Mouse (Mus musculus) heart, embryonic 14.5 days (tissue): ENCODE results near the gene Pde5a. TPM values are rescaled to one million over a fixed set of nuclear protein-coding genes. Genes with fewer than 3 reads are reported as not detected.

Experiments used
- ATAC-seq: fragments of 200-750 bp; cut with Nextera tagmentation; 2 replicates; pipeline ENCODE4 v1.8.0; 2017; ENCODE audit warnings: low read depth, moderate TSS enrichment; ENCODE audit not compliant: insufficient number of reproducible peaks, insufficient read depth, low FRiP score
- H3K27ac ChIP-seq, 2 experiments: fragments of 200-500 bp in 1 of 2; fragments of 300-500 bp in 1 of 2; sonication (generic) in 1 of 2; replicated peaks in 1 of 2; 2 replicates each; pipeline ENCODE4 v1.5.1; 2012 to 2014; ENCODE audit warnings: low read depth in 2 of 2, low read length in 2 of 2, control low read depth in 1 of 2, mild to moderate bottlenecking in 1 of 2, mixed read lengths in 1 of 2; ENCODE audit not compliant: control insufficient read depth in 1 of 2, insufficient read depth in 1 of 2
- H3K27me3 ChIP-seq: fragments of 300-500 bp; sonication (generic); 2 replicates; pipeline ENCODE4 v1.6.1; 2014; ENCODE audit warnings: mild to moderate bottlenecking, low read length, control low read depth; ENCODE audit not compliant: control insufficient read depth, insufficient read depth
- H3K36me3 ChIP-seq: fragments of 300-500 bp; sonication (generic); 2 replicates; pipeline ENCODE4 v1.6.1; 2014; ENCODE audit warnings: mild to moderate bottlenecking, control low read depth, low read length, mixed read lengths; ENCODE audit not compliant: control insufficient read depth, insufficient read depth
- H3K4me1 ChIP-seq, 2 experiments: fragments of 200-500 bp in 1 of 2; fragments of 300-500 bp in 1 of 2; sonication (generic) in 1 of 2; 2 replicates each; pipeline ENCODE4 v1.6.1; 2012 to 2014; ENCODE audit warnings: low read length in 2 of 2, control low read depth in 1 of 2, mixed read lengths in 1 of 2; ENCODE audit not compliant: control insufficient read depth in 2 of 2, insufficient read depth in 2 of 2
- H3K4me2 ChIP-seq: fragments of 300-500 bp; sonication (generic); 2 replicates; pipeline ENCODE4 v1.6.1; 2014; ENCODE audit warnings: mild to moderate bottlenecking, low read length
- H3K4me3 ChIP-seq, 2 experiments: fragments of 200-500 bp in 1 of 2; fragments of 300-500 bp in 1 of 2; sonication (generic) in 1 of 2; 2 replicates each; pipeline ENCODE4 v1.5.1; 2012 to 2014; ENCODE audit warnings: low read length in 2 of 2, mild to moderate bottlenecking in 2 of 2, control low read depth in 1 of 2, low read depth in 1 of 2, moderate library complexity in 1 of 2; ENCODE audit not compliant: control insufficient read depth in 1 of 2, insufficient read depth in 1 of 2
- H3K9ac ChIP-seq: fragments of 300-500 bp; sonication (generic); 2 replicates; pipeline ENCODE4 v1.6.1; 2014; ENCODE audit warnings: mild to moderate bottlenecking, low read length
- H3K9me3 ChIP-seq: fragments of 300-500 bp; sonication (generic); 2 replicates; pipeline ENCODE4 v1.6.1; 2016; ENCODE audit warnings: low read length, control low read depth; ENCODE audit not compliant: control insufficient read depth
- WGBS: fragments of 180-500 bp; shearing (Covaris S2); extraction: QIAGEN DNeasy Blood & Tissue Kit; methylation state at CpG from one replicate; pipeline ENCODE4 v1.1.7; 2014; 5-methylcytosine and 5-hydroxymethylcytosine counted together
- polyA plus RNA-seq: library from polyadenylated mRNA; unstranded; fragments of >200 nt; fragmentation: Nextera tagmentation; extraction: Ambion mirVana; gene quantifications from 2 replicates; pipeline ENCODE4 v1.2.1, GENCODE M21; 2014

The Pde5a gene
- polyA plus RNA-seq, 1 experiment from 2014 or later = 4.1 TPM

DNA sequence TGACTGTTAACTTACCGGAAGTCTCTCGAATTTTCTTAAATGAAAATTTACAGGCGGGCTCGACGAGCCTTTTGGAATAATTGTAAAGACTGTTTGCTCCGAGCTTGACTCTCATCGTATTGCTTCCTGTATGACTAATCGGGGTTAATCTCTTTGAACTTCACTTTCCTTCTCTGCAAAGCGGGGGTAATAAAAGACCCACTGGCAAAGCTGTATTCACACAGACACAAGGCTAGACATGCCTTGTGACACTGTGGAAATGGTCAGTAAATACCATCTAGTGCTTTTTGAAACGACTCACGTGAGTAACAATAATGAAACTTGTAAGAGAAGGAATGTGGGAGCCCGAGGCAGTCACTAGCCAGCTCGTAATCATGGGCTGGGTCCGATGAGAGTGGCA lies 35.0 kb downstream of the Pde5a start:
- Histone ChIP-seq H3K4me1 (peaks cover 0 to 3% of the 10 kb centered on the region in 2 experiments; a peak in 2 of 4 replicates), H3K9ac (no peak overlapping the region)
- WGBS = 70% methylated on average over 14 of the region's 14 CpGs

DNA sequence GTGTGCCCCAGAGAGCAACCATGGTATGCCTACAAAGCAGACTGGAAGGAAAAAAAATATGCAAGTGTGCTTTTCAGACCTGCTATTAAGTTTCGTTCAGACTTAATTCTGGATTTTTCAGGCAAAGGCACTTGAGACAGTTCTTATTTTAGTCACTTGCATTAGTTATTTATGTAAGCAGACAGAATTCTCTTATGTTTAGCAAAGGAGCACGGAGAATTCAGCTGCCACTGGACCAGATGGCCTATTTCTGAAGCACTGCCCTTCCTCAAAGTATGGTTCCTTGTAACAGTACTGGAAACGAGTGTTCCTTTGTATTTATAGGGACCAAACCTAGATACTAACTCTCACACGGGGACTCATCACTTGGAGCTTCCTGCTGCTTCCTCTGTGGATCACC lies 38.2 kb downstream of the Pde5a start:
- Histone ChIP-seq H3K4me3 (no peak overlapping the region), H3K27ac (no peak overlapping the region), H3K4me1 (no peaks in the 10 kb centered on the region), H3K36me3 (no peaks in the 10 kb centered on the region), H3K9me3 (no peaks in the 10 kb centered on the region), H3K27me3 (no peaks in the 10 kb centered on the region), H3K4me2 (no peak overlapping the region), H3K9ac (no peak overlapping the region)
- ATAC-seq = no peak
- 62% methylated on average over 4 of the region's 4 CpGs for WGBS

More for the DNA sequence above, 35.0 kb downstream of the Pde5a start:
- H3K27me3 ChIP-seq = no peaks in the 10 kb centered on the region
- no peaks in the 10 kb centered on the region for H3K9me3 ChIP-seq
- ATAC-seq = no peak
- H3K36me3 ChIP-seq = no peaks in the 10 kb centered on the region
- no peak overlapping the region for H3K4me2 ChIP-seq
- H3K4me3 ChIP-seq = no peak overlapping the region
- H3K27ac ChIP-seq = no peak overlapping the region

DNA sequence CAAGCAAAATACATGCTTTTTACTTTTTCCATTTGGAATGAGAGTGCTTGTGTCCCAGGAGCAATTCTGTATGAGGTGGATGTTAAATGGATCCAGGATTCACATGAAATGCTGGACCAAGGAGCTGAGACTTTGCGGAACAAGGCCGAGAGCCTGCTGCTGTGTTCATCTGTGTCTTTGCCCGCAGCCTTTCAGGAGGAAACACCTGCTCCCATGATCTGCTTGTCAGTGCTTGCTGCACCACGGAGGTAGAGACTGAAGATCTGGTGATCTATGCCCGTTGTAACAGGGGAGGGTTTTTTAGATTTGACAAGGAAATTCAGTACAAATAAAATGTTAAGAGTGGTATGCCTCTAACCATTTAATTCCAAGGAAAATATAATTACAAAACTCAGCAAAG lies 39.1 kb downstream of the Pde5a start:
- no peak for ATAC-seq
- H3K4me1 ChIP-seq = no peaks in the 10 kb centered on the region
- H3K9ac ChIP-seq = no peak overlapping the region
- WGBS = 71% methylated on average over 5 of the region's 5 CpGs
- H3K36me3 ChIP-seq = no peaks in the 10 kb centered on the region
- no peak overlapping the region for H3K4me2 ChIP-seq
- H3K27ac ChIP-seq = no peak overlapping the region
- H3K27me3 ChIP-seq = no peaks in the 10 kb centered on the region
- no peaks in the 10 kb centered on the region for H3K9me3 ChIP-seq
- no peak overlapping the region for H3K4me3 ChIP-seq

DNA sequence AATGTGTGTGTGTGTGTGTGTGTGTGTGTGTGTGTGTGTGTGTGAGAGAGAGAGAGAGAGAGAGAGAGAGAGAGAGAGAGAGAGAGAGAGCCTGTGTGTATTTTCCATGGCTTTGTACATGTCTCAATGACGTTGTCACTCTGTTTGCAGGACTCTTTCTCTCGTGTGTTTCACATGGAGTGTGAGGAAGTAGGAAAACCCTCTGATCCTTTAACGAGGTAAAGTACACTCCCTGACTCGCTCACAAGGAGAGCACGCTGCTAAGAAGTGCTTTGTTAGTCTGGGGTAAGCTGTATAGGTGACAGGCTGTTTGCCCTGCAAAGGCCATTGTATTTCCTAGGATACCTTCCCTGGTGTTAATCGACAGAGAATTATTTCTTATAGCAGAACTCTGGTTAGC lies 52.7 kb downstream of the Pde5a start:
- no peak overlapping the region for H3K27ac ChIP-seq
- ATAC-seq = no peak
- 70% methylated on average over 6 of the region's 6 CpGs for WGBS

DNA sequence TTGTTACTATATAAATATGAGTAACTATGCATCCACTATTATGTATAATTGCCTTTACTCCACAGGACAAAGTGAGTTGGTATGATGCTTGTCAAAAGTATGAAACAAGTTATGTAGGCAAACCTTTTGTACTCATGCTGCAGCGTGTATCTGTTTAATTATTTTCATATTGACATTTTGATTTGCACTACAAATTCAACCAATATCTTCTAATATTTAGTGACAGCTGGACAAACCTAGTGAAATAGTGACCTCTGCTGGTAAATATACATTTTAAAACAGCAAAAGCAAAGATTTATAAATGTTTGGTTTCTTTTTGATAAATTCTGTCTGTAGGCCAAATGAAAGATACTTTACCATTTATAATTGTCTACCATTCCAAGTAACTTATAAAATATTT lies 55.5 kb downstream of the Pde5a start:
- H3K9me3 ChIP-seq = no peaks in the 10 kb centered on the region

More for the DNA sequence above, 52.7 kb downstream of the Pde5a start:
- Histone ChIP-seq H3K9ac (no peak overlapping the region), H3K9me3 (no peaks in the 10 kb centered on the region), H3K36me3 (no peaks in the 10 kb centered on the region), H3K4me3 (no peak overlapping the region), H3K4me1 (no peaks in the 10 kb centered on the region), H3K4me2 (no peak overlapping the region), H3K27me3 (no peaks in the 10 kb centered on the region)

DNA sequence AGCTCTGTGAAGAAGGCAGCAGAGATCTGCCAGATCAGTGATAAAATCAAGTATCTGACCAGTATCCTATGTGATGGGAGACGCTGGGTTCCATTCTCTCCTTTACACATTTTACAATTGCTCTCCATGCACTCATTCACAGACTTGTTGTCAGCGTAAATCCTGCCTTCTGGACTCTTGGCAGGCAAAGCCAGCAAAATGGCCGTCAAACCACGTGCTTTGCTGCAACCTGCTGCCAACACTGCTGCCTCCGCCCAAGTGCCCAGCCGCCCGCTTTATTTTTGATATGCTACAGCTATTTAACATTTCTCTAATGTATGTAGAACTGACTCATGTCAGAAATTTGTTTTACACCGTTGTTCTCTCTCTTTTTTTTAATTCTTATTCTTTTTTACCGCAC lies 59.6 kb downstream of the Pde5a start:
- Histone ChIP-seq H3K27me3 (no peaks in the 10 kb centered on the region), H3K4me1 (no peaks in the 10 kb centered on the region), H3K27ac (no peak overlapping the region), H3K4me2 (no peak overlapping the region), H3K36me3 (no peaks in the 10 kb centered on the region), H3K9me3 (0 out of 2 replicates have a peak, but pooled peaks cover 8% of the 10 kb centered on the region), H3K9ac (no peak overlapping the region), H3K4me3 (no peak overlapping the region)
- 89% methylated on average over 9 of the region's 9 CpGs for WGBS
- no peak for ATAC-seq

More for the DNA sequence above, 55.5 kb downstream of the Pde5a start:
- no peak for ATAC-seq
- H3K4me1 ChIP-seq = no peaks in the 10 kb centered on the region
- no peak overlapping the region for H3K4me3 ChIP-seq
- WGBS = 43% methylated on average over 1 of the region's 1 CpGs
- no peaks in the 10 kb centered on the region for H3K36me3 ChIP-seq
- no peak overlapping the region for H3K27ac ChIP-seq
- H3K4me2 ChIP-seq = no peak overlapping the region
- no peak overlapping the region for H3K9ac ChIP-seq
- H3K27me3 ChIP-seq = no peaks in the 10 kb centered on the region

DNA sequence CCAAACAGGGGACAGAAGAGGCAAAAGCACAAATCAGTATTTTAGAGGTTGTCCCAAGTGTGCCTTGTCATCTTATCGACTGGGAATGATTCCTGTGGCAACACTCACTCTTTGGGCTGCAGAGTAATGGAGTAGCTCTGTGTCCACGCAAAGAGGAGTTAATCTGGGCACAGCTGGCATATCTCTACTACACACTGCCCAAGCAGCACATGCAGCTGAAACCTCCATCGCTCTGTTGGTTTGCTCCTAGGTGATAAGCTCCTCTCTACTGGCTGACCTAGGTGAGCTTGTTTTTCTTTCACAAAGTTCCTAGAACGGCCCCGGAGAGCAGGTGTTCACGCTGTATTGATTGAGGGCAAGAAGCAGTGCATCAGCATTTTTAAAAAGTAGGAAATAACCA lies 60.8 kb downstream of the Pde5a start:
- H3K27me3 ChIP-seq = no peaks in the 10 kb centered on the region
- peaks cover 0 to 7% of the 10 kb centered on the region in 2 experiments; a peak in 3 of 4 replicates for H3K4me1 ChIP-seq
- H3K27ac ChIP-seq = no peak overlapping the region
- H3K9me3 ChIP-seq = 0 out of 2 replicates have a peak, but pooled peaks cover 8% of the 10 kb centered on the region
- no peak overlapping the region for H3K4me3 ChIP-seq
- no peak for ATAC-seq
- no peaks in the 10 kb centered on the region for H3K36me3 ChIP-seq
- WGBS = 86% methylated on average over 6 of the region's 6 CpGs
- no peak overlapping the region for H3K4me2 ChIP-seq
- no peak overlapping the region for H3K9ac ChIP-seq

DNA sequence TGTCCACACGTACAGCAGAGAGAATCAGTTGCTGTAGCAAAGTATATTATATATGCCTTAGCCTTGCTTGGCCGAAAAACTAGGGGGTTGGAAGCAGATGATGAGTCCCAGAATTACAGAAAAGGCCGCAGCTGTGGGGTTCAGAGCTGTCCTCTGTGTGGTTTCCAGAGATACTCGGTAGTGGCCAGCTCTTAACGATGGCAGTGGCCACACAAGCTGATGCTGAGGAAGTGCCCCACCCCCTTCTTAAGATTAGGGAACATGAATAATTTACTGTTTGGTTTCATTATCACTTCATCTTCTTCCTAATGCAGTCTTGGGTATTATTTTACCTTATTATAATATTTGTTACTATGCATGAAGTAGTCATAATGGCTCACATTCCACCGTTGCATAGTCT lies 71.3 kb downstream of the Pde5a start:
- Histone ChIP-seq H3K27ac (no peak overlapping the region), H3K9me3 (no peaks in the 10 kb centered on the region), H3K4me3 (no peak overlapping the region), H3K4me2 (no peak overlapping the region), H3K9ac (no peak overlapping the region), H3K27me3 (no peaks in the 10 kb centered on the region), H3K36me3 (peaks cover 9% of the 10 kb centered on the region; the same call in 1 of the 2 replicates), H3K4me1 (no peaks in the 10 kb centered on the region)
- ATAC-seq = no peak
- WGBS = 83% methylated on average over 6 of the region's 6 CpGs
